Mouse (Mus musculus) hematopoietic stem cell, adult 5-6 weeks (primary cell): Measurements from ENCODE around the gene Aldh5a1. TPM values are rescaled to one million over a fixed set of nuclear protein-coding genes. Genes with fewer than 3 reads are reported as not detected.

Experiments
- ATAC-seq, 2 experiments: fragments of 125-278 bp in 1 of 2; replicated peaks in 1 of 2; 2 replicates each; pipeline ENCODE4 v1.8.0; 2016 to 2017; ENCODE audit warnings: inconsistent platforms in 2 of 2, mild to moderate bottlenecking in 2 of 2, moderate number of reproducible peaks in 2 of 2, low read depth in 1 of 2, moderate TSS enrichment in 1 of 2; ENCODE audit not compliant: low FRiP score in 2 of 2, poor library complexity in 2 of 2, severe bottlenecking in 2 of 2, insufficient read depth in 1 of 2, low TSS enrichment in 1 of 2
- total RNA-seq: library from RNA; stranded (forward); fragments of 172-1452, 232-1000 nt; gene quantifications from 2 replicates; pipeline ENCODE4 v1.2.3, GENCODE M21; 2017

Aldh5a1 gene
- total RNA-seq, 1 experiment from 2014 or later: 5.2 TPM

DNA sequence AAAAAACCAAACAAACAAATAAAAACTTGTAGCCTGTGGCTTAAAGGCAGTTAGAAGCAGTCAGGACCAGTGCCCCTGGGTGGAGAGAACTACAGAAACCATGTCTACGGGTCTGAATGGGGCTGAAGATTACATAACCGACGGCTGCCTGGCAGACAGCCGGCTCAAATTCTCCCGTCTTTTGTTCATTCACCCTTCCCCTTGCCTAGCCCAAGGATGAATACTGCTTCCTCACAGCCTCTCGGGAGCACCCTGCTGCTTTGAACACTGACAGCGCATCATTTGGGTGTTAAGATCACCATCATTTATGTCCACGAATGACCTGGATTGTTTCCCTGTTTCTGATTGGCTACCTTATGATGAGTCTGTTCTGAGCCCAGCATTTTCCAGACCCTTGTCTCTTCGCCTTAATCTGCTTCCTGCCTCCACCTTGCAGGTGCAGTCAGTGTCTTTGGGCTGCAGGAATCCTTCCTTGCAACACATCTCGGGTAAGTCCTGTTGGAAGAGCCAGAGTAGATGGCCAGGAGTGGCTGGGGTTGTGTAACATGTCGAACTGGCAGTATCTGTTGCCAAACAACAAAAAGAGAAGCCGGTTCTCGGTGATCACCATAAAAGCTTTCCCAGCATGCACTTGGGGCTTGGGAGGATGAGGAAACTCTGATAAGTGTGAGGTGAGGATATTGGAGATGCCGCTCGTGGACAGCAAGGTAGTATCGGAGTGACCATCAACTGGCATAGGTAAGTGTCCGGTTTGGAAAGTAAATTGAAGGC is 5.2 kb upstream of the Aldh5a1 start, which contains the start of gene Gpld1:
Gene Gpld1 (plus strand): TSS at position 641 of the 771 bp plus-strand sequence.
- peak in 1 of 2 experiments; percentile 30; a peak in 1 of 4 replicates for ATAC-seq

DNA sequence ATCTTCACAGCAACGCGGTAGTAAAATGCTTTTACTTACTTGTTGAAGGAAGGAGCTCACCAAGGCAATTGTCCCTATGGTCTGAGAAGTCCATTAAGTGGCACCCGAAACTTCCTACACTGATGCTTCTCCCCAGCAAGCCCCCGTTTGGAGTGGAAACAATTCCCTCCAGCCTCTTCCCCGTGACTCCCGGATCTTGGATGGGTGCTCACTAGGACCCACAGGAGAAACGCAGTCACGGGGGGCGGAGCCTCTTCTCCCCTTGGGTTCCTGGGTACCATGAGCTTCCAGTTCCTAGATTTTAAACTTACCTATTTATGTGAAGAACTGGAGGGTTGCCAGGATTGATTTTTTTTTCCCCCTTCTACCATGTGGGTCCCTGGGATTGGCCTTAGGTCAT is 2.0 kb upstream of the Aldh5a1 start:
- no peak for ATAC-seq

DNA sequence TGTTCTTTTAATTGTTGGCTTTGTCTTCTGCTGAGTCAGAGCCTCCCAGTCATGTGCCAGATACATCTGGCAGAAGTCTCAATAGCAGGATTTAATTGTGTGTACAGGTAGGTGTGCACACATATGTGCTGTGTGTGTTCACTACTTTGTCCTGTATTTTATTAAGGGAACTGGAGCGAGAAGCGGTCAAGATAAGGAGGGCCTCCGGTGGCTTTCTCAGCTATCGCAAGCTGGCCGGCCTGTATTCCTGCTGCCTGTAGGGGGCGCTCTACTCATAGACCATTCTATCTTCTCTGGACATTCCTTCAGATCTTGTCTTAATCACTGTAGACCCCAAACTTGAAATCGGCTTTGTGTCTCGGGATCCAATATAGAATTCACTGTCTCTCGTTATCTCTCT is 1.2 kb upstream of the Aldh5a1 start:
- ATAC-seq: peak in 1 of 2 experiments; percentile 36; a peak in 1 of 4 replicates

DNA sequence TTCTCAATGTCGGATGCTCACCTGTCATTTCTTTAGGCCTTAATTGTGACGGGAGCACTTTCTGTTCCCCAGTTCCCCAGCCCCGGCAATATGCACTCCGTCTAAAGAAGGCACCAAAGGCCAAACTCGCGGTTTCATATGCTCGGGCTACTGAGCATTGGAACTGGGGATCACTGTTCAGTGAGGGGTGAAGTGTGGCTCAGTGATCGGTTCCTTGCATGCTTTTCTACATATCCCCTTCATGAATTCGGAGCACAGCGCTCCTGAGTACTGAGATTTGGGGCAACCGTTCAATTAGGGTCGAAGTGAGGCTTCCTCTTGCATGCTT is 342 bp upstream of the Aldh5a1 start:
- ATAC-seq: peak; percentile 15 to 28; a peak in 2 of 4 replicates

DNA sequence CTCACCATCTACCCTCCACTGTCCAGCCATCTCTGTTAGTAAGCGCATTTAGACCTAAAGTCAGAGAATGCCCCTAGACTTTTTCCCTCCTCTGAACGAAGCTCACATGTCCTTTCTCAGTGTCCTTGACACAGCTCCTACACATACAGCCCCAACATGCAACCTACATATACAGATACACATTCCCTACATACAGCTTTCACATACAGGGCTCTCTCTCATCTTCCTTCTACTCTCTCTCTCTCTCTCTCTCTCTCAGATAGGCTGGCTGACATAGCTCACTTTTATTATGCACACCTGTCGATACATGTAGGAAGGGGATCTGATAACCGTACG is 721 bp downstream of the Aldh5a1 start:
- no peak for ATAC-seq

DNA sequence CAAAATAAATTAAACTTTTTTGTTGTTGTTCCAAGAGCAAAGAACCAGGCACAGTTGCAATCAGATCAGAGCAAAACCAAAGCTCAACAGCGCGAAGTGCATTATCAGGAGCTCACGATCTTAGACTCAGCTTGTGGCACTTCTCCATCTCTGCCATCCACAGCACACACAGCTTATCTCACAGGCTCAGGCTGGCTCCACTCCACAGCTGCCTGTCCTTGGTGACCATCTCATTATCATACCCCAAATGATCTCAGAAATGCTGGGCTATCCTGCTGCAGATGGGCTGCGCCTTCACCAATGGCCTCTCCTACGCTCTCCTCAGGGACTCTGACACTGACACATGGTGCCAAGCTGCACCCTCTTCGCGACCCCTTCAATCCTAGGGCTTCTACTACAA is 4.3 kb downstream of the Aldh5a1 start:
- ATAC-seq: no peak

DNA sequence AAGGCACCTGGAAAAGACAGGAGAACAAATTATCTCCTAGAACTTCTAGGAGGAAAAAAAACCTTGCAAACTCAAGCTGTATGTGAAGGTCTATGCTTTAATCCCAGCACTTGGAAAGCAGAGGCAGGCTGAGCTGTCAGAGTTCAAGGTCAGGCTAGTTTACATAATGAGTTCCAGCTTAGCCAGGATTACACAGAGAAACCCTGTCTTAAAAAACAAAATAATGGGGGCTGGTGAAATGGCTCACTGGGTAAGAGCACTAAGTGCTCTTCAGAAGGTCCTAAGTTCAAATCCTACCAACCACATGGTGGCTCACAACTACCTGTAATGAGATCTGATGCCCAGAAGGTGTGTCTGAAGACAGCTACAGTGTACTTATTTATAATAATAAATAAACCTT is 6.9 kb downstream of the Aldh5a1 start:
- no peak for ATAC-seq

DNA sequence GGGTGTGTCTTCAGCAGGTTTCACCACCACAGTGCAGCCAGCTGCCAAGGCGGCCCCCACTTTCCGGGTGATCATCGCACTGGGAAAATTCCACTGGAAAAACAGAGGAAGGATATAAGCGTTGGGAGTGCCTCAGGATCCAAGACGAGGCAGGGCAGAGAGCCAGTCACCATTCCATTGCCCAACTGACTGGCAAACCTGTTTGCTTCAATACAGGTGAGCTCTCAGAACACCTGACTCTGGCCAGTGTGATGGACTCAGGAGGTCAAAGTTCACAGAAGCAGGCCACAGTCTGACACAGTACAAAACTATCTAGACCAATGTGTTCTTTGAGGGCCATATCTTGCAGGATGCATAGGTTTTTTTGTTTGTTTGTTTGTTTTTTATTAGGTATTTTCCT is 13.5 kb downstream of the Aldh5a1 start:
- no peak for ATAC-seq

DNA sequence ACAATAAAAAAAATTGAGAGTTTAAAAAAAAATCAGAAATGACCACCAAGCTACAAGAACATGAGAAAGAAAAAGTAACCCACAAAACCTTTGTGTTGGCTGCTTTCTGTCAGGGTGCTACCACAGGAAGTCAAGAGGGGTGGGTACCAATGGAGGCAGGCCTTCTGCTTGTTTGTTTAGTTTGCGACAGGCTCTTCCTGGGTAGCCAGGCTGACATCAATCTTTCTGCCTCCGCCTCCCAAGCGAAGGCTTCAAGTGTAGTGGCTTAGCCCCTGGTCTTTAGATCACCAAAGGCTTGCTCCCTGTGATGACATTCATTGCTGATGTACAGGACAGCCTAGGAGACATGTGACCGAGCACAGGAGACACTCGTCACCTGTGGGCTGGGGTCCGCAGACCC is 16.2 kb downstream of the Aldh5a1 start:
- 0 out of 4 replicates have a peak, but pooled peaks of 1 of the 2 experiments have one; percentile 15 for ATAC-seq

DNA sequence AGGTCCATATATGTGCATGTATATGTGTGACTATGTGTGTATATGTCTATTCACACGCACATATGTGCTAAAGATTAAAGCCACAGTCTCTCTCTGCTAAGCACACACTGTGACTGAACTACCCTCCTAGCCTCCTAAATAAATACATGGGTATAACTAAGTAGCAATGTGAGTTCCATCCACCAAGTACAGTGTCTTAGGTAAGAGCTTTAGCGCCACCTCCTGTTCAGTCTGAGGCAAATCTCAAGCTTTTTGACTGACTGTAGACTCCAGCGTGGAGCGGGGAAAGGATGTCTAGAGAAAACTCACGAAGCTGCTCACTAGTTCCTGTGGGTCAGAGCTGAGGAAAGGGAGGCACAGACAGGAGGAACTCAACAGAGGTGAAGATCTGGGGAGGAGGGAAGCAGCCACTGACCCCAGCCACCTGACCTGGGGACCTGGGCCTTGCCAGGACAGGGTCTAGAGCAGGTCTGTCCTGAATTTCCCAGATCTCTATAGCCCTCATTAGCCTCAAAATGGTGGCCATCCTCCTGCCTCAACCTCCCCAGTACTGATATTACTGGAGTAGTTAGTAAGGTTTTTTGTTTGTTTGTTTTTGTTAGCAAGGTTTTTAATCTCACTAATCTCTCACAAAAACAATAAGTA is 17.0 kb downstream of the Aldh5a1 start:
- peak; percentile 85 to 96 for ATAC-seq

DNA sequence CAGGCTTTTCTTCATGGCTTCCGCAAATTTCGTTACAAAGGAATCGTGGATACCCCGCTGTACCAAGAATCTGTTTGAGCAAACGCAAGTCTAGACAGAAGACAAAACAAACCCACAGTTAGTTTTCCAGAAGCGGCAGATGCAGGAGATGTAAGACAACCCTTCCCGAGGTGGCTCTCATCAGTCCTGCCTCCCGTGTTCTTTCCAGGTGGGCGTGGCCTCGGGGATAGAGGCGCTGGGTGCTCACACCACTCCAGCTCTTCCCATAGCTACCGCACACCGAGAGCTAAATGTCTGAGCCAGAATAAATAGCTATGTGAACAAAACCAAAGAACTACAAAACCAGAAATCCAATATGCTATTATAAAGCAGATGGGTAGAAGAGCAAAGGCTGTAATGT is 21.6 kb downstream of the Aldh5a1 start:
- ATAC-seq: no peak

DNA sequence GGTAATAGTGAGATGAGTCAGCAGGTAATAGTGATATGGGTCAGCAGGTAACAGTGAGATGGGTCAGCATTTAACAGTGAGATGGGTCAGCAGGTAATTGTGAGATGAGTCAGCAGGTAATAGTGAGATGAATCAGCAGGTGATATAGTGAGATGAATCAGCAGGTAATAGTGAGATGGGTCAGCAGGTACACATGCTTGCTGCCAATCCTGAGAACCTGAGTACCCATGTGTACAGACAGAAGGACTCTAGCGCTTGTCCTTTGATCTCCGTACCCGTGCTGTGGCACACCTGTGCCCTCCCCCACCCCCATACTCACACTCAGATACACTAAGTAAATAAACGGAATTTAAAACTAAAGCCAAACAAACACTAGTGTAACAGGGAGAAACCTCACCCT is 22.5 kb downstream of the Aldh5a1 start:
- no peak for ATAC-seq

DNA sequence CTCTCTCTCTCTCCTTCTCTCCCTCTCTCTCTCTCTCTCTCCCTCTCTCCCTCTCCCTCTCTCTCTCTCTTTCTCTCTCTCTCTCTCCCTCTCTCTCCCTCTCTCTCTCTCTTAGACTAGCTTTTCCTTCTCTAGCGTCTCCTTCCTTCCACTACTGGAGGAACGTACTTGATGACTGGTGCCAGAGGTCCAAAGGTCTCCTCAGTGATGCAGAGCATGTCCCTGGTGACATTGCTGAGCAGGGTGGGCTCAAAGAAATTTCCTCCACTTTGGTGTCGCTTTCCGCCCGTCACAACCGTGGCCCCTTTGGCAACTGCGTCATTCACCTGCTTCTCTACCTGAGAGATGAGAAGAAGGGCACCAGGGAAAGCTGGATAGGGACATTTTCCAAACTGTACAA is 23.9 kb downstream of the Aldh5a1 start:
- no peak for ATAC-seq

DNA sequence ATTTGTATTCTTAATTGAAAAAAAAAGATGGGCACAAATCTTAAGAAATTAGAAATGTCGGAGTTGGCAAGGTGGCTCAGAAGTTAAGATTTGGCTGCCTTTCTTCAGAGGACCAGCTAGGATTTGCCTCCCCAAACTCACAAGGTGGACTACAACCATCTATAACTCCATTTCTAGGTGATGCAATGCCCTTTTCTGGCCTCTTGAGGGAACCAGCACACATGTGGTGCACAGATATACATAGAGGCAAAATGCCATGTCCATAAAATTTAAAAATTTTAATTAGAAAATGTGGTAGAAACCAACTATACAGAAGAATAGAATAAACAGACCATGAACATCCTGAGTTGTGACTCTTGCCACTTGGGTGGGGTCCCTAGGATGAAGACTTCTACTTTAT is 28.3 kb downstream of the Aldh5a1 start:
- ATAC-seq: peak in 1 of 2 experiments; percentile 32; a peak in 1 of 4 replicates

DNA sequence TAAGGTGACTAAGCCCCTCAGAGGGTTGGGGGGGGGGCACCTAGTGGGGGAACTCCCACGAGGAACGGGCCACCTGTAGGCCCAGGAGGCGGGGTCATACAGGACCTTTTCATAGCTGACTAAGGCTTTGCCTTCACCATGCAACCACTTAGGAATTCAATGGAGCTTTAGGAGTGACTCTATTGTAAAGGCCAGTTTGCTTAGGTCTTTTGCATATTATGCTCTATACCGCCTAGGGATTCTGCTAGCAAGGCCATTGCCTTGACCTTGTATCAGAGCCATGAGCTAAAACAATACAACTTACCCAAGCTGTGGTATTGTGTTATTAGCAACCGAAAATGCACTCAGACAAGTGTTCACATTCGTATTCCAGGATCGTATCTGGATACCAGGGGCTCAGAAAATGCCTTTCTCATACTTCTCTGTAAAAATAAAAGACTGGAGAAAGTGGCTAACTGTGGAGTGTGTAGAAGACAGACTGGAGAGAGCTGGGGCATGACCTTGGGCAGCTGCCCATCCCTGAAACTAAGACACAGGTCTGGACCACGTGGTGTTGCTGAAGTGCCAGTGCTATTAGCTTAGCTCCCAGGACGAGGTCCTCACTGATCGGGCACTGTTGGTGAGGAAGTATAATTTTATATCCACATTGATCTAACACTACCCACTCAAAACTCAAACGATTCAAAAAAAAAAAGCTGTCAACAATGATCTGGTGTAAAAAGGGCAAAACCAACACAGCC is 30.5 kb downstream of the Aldh5a1 start:
- no peak for ATAC-seq

DNA sequence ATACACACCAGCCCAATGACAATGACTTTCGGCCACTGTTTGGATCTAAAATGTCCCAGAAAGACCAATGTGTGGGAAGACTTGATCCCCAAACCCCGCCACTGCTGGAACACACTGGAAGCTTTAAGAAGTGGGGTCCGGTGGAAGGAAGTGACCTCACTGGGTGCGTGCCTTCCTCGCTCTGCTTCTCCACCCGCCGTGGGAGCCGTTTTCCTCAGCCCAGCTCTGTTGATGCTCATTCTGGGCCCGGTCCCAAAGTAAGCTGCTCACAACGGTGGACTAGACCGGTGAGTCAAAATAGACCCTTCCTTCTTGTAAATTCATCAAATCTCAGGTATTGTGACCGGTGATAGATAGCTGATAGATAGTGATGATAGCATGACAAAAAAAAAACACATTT is 32.0 kb downstream of the Aldh5a1 start:
- ATAC-seq: no peak

DNA sequence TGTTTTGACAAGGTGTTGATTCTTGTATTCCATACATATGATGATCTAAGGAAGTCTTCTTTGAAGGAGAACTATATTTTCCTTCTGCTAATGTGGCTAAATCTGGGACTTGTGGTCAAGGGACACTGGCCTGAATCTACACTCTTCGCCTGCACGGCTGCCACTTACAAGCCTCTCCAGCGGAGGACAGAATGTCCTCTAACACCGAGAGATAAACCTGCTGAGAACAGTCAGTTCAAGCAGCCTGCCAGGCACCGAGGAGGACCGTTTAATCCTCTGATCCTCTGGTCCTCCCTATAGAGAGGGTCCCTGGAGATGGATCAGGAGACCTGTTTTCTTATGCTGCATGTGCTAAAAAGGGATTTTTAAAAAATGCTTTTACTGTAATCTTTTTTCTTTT is 34.0 kb downstream of the Aldh5a1 start:
- no peak for ATAC-seq

DNA sequence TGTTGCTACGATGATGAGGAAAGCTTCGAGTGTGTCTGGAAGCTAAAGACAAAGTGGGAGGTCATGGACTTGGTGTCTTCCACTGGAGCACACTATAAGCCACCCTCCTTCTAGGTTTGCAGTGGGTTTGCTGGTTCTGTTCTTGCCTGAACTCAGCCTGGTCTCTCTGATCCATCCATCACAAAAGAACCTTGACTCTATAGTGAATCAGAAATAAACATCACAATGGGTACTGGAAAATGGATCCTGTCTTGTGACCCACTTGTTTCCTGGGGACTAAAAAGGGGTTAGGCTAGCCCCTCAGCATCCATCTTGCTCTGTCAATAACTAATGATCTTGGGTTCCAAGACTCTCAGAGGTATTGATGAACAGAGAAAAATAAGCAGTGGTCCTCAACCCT is 35.5 kb downstream of the Aldh5a1 start:
- ATAC-seq: no peak
